Mouse (Mus musculus): ENCODE data around the gene Smgc. TPM values are rescaled to one million over a fixed set of nuclear protein-coding genes. Genes with fewer than 3 reads are reported as not detected.
"Not testable (repeated sequence)": the region's sequence is repeated elsewhere in the genome, so short reads cannot be mapped to it uniquely, and the experiment has no call there.

The Smgc gene
- not detected in 2 replicates for polyA plus RNA-seq (2012; rRNA removed)

GRCm38 (mm10) chr15:91837965-91838364, at the start of gene Smgc:
Smgc (plus strand) TSS chr15:91838265.
- DNase-seq (ENCODE audit: low read depth) = no peak

GRCm38 (mm10) chr15:91788338-91788737, 49.7 kb upstream of the Smgc start:
- no peak for DNase-seq (ENCODE audit: low read depth)

- DNase-seq (ENCODE audit: low read depth) = no peak
These were observed 31.6 kb upstream of the Smgc start for GRCm38 (mm10) chr15:91806463-91806862.

- no peak for DNase-seq (ENCODE audit: low read depth)
These were observed 2.7 kb upstream of the Smgc start for GRCm38 (mm10) chr15:91835319-91835718.

- not testable (repeated sequence) for DNase-seq (ENCODE audit: low read depth)
These were observed 26.1 kb downstream of the Smgc start for GRCm38 (mm10) chr15:91864130-91864529.

GRCm38 (mm10) chr15:91900245-91900644, 62.2 kb downstream of the Smgc start:
- no peak for DNase-seq (ENCODE audit: low read depth)

GRCm38 (mm10) chr15:91907046-91907445, 69.0 kb downstream of the Smgc start:
- DNase-seq (ENCODE audit: low read depth) = not testable (repeated sequence)

Other genes with a start within 250 kb of the Smgc start
- 2.3 and 2.6 TPM in 2 replicates for gene Lrrk2, start 165.1 kb upstream of the Smgc start, polyA plus RNA-seq (2012; rRNA removed)
- gene Cntn1, start 212.9 kb downstream of the Smgc start, polyA plus RNA-seq (2012; rRNA removed) = 0.55 and 0.73 TPM in 2 replicates